Mouse (Mus musculus) heart, adult 2 months (tissue): ENCODE measurements around the gene Spesp1.

Experiments used
- CTCF ChIP-seq: fragments of 200-600 bp; IDR thresholded peaks from 2 replicates; pipeline ENCODE4 v1.8.1; 2022; ENCODE audit warnings: antibody characterized with exemption, mild to moderate bottlenecking, moderate library complexity
- EP300 ChIP-seq: fragments of 200-500 bp; IDR thresholded peaks from 2 replicates; pipeline ENCODE4 v1.6.1; 2011; ENCODE audit warnings: low read depth, low read length, control low read depth; ENCODE audit not compliant: insufficient read depth

- no peak for TF ChIP-seq CTCF
- no peak for TF ChIP-seq EP300
Observed at GRCm38 (mm10) chr9:62261006-62261405, 21.0 kb downstream of the Spesp1 start.
